Mouse (Mus musculus): ENCODE results near the gene Pagr1b.

The Pagr1b gene

GRCm38 (mm10) chr7:127019306-127019960, 3.1 kb upstream of the Pagr1b start:
- DNase-seq, result no peak

- DNase-seq, result no peak
Observed at GRCm38 (mm10) chr7:127018416-127019305, 2.4 kb upstream of the Pagr1b start.

DNA sequence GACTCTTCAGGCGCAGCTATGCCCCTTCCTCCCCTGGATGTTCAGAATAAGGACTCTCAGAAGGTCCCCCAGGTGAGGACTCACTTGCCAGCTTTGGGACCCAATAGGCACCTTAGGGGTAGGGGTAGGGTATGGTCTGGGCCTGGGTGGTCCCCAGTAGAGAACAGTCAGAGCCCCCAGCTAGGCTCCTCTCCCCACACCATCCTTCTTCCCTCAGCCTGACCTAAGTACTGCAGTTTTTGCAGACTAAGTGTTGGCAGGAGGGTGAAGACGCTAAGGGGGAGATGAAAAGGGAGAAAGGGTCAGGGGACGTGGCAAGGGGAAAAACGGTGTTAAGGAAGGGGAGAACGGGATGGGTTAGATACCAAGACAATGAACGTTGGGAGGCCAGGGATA, 1.7 kb upstream of the Pagr1b start:
- DNase-seq, result no peak

GRCm38 (mm10) chr7:127016971-127017949, 976 bp upstream of the Pagr1b start, which contains the start of gene Pagr1a:
Gene Pagr1a, minus strand, starts transcription at chr7:127017352.
- DNase-seq, result peak; percentile 97

DNA sequence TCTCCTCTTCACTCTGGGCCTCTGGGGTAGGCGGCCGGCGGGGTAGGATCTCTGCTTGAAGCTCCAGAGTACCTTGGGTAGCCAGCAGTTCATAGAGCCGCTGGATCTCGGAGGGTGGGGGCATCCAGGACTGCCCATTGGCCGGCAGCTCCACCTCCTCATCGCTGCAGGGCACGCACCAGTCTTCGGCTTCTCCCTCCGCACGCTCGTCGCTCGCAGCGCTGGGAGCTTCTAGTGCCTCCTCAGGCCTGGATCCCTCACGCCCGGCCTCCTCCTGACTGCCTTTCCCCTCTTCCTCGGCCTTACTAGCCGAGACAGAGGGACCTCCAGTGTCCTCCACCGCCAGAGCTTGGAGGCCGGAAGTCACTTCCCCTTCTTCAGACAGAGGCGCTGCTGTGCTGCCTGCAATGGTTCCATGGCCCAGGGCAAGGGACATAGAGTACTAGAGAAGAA, 228 bp upstream of the Pagr1b start:
- peak; percentile 52 for DNase-seq

- DNase-seq, result no peak
Observed at GRCm38 (mm10) chr7:127016081-127016480, 203 bp downstream of the Pagr1b start.

- no peak for DNase-seq
Observed at GRCm38 (mm10) chr7:127014993-127015392, 1.3 kb downstream of the Pagr1b start.

DNA sequence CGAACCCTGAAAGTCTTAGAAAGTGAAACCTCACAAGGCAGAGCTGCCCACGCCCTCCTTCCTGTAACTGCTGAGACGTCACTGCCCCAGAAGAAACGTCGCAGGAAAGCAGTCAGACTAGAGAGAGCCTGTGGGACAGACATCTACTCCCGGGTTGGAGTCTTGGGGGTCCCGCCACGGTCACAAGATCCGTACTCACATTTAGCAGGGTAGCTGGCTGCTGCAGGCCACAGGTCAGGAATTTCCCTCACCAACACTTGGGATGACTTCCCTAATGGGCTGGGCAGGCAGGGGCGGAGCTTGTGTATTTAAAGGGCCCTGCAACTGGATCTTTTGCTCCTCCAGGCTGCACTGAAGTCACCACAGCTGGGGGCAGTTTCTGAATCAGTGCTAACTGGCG, 2.0 kb downstream of the Pagr1b start, which contains the start of gene Mvp:
TSS of gene Mvp (minus strand) at position 302 of the 400 bp plus-strand sequence.
- DNase-seq, result no peak

DNA sequence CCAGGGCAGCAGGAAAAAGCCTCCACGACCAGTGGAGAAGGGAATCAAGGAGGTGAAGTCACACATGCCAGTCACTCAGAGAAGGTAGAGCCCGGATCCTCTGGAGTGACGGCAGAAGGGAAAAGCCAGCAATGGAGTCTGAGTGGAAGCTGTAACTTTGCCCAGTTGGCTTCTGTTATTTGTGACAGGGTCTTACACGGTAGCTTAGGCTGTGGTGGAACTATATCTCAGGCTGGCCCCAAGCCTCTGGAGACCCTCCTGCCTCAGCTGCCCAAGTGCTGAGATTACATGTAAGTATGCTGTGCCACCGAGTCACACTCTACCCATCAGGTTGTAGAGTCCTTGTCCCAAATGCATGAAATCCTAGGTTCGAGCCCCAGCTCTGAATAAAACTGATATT, 2.9 kb downstream of the Pagr1b start:
- DNase-seq, result no peak

DNA sequence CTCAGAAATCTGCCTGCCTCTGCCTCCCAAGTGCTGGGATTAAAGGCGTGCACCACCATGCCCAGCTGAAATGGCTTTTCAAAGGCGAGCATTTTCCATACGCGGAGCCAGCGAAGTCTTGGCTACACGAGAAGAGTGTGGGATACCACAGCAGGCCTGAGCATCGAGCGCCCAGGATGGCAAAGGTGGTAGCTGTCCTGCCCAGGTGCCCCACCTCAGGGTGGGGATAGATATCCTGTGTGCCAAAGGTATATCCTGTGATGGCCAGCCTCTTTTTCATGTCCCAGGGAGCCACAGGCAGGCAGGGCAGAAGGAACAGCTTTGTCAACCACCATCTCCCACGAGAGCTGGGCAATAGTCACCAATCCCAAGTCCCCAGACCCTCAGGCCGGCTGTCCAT, 3.4 kb downstream of the Pagr1b start:
- no peak for DNase-seq

DNA sequence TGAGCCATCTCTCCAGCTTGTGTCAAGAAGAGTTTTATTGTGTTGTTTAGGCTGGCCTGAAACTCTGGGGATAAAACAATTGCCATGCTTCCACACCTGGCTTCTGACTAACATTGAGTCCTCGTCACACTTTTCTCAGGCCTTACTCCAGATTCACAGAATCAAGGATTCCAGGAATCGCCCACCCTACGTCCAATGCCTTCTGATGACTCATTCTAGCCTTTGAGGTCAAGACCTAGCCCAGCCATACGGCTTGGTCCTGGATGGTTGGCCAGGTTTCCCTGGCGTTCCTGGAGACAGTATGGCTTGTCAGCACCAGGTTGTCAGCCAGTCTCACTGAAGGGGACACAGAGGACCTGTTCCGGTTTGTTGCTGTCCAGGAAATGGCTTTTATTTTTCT, 3.9 kb downstream of the Pagr1b start:
- no peak for DNase-seq

DNA sequence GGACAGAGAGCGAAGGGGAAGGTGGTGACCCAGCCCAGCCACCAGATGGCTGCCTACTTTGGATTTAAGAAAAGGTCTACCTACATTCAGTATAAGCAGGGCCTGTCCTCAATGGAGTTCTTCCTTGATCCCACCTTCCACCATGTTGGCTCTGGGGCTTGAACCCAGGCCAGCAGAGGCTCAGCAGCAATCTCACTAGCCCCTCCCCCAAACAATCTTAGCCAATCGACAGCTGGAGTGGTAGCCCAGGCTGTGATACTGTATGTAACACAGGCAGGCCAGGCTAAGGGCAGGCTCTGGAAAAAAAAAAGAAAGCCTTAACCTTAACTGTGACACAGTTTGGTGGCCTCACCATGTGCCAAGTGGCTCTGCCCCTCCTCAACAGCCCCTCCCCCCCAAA, 4.6 kb downstream of the Pagr1b start:
- DNase-seq, result no peak

GRCm38 (mm10) chr7:127011051-127011450, 5.2 kb downstream of the Pagr1b start:
- DNase-seq, result no peak

GRCm38 (mm10) chr7:127009307-127010085, 6.8 kb downstream of the Pagr1b start:
- no peak for DNase-seq

DNA sequence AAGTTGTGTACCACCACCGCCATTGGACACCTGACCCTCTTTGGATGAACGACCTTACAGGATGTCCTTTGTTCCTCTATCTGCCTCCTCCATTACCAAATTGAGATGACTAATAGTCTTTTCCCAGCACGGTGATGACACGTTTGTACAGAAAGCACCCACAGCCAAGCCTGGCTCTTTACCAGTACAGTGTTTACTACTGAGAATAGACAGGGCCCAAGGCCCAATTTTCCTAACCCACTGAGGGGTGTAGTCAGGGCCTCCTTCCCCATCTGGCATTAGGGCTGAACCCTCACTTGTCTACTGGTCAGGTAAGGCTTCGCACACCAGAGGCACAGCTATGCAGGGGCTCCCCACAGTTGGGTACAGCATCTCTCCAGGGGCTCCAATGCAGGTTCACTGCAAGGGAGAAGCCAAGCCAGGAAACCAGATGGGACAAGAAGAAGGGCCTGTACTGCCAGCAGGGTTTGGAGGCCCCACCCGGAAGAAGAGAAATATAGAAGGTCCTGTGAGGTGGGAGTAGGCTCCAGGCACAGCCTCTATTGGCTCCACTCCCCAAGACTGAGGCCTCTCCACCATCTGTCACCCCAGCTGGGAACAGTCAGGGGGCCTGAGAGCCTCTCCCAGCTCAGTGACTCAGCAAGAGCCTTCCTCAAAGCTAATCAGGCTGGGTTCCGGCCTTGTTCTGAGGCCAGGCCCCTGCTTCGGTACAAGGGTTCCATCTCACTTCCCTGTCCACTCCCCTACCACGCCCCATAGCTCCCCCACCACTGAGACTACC, 7.9 kb downstream of the Pagr1b start:
- no peak for DNase-seq

DNA sequence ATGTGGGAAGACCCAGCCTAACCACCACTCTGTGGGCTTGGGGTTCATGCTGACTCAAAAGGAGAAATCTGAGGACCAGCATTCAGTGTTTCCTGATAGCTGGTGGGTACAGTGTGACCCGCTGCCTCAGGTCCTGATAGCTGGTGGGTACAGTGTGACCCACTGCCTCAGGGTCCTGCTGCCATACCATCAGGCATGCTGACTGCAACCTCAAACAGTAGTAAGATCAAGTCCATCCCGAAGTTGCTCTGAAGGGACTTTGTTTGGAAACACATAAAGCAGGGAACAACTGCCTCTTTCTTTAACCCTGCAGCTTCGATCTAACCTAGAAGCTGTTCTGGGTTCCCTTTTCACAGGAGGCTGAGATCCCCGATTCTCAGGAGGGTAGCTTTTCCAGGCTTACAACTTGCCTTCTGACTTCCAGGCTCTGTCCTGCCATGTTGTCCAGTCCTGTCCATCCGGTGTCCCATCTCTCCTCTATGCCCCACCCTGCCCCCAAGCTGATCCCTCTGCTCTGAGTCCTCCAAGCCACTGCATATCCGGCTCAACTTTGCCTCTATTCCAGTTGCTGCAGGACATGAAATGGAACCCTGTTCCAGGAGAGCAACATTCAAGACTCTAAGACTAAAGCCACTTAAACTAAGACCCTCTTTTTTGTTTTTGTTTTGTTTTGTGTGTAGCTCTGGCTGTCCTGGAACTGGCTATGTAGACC, 8.8 kb downstream of the Pagr1b start:
- no peak for DNase-seq

- DNase-seq, result no peak
Observed at GRCm38 (mm10) chr7:127004122-127004875, 12.0 kb downstream of the Pagr1b start.

DNA sequence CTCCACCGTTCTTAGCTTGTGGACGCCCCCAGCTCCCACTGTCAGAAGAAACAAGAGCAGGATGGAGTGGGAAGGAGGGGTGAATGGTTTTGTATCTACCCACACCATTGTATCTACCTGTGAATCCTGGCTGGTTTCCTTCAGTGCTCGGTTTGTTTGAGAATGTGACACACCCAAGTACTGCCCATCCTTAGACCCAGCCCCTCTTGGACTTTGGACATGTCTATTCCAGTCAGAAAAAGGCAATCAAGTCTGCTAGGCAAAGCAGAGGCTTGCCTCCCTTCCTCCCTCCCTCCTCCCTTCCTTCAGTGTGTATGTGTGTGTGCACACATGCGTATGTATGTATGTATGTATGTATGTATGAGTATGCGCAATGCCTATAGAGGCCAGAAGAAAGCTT, 12.7 kb downstream of the Pagr1b start:
- no peak for DNase-seq

DNA sequence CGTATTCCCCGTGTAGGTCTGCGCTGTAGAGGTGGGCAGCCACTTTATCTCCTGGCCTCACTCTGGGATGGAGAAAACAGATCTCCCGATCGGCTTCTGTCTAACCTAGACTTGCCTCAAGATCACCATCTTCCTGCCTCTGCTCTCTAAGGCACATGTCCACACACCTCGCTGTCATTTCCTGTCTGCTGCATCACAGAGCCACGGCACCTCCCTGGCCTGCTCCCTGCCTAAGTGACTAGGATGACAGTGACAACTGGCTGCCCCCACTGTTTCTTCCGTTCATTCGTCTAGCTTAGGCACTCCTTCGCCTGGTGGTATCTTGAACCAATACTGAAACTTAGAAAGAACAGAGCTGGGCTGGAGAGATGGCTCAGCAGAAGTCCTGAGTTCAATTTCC, 16.7 kb downstream of the Pagr1b start:
- no peak for DNase-seq

DNA sequence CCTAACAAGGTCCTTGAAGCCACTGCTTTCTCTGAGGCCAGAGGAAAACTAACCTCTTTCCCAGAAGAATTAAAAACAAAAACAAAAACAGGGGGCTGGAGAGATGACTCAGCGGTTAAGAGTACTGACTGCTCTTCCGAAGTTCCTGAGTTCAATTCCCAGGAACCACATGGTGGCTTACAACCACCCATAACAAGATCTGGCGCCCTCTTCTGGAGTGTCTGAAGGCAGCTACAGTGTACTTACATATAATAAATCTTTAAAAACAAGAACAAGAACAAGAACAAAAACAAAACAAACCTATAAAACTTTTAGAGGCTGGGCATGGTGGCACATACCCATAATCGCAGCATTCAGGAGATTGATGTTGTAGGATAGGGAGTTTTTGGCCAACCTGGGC, 19.8 kb downstream of the Pagr1b start:
- no peak for DNase-seq
